Mouse (Mus musculus): ENCODE measurements at regions not wholly inside any gene's neighbourhood (a gene's known extent, or its start where the extent isn't known, plus 50 kb on each side); places are given as distances from the start of the nearest gene placed in this dataset.

GRCm38 (mm10) chr2:166370776-166371175 lies 215.3 kb upstream of the Sulf2 start:
- intact Hi-C loops (cut with DNase I) = no loop called here
- no peak for DNase-seq (ENCODE audit: low spot score)

GRCm38 (mm10) chr2:166361645-166362044 lies 206.2 kb upstream of the Sulf2 start:
- no peak for DNase-seq (ENCODE audit: low spot score)
- intact Hi-C loops (cut with DNase I) = no loop called here

DNA sequence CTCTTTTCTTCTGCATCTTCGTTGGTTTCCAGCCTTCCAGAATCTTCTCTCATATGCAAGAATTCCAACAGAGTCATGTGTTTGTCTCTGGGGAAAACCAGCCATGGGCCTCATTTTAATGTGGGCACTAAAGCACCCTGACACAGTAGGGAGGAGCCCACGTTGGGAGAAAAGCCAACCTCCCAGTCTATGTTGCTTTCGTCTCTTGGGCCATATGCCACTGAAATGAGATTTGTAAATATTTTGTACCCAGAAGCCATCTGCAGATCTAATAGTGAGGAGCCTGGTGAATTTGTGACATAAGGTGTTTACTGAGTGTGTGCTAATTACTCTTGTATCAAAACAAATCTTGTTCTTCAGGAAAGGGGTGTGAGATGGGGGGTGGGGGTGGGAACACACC lies 205.3 kb upstream of the Sulf2 start:
- intact Hi-C loops (cut with DNase I) = no loop called here
- no peak for DNase-seq (ENCODE audit: low spot score)

GRCm38 (mm10) chr2:166359995-166360394 lies 204.5 kb upstream of the Sulf2 start:
- DNase-seq (ENCODE audit: low spot score) = no peak
- intact Hi-C loops (cut with DNase I) = no loop called here

DNA sequence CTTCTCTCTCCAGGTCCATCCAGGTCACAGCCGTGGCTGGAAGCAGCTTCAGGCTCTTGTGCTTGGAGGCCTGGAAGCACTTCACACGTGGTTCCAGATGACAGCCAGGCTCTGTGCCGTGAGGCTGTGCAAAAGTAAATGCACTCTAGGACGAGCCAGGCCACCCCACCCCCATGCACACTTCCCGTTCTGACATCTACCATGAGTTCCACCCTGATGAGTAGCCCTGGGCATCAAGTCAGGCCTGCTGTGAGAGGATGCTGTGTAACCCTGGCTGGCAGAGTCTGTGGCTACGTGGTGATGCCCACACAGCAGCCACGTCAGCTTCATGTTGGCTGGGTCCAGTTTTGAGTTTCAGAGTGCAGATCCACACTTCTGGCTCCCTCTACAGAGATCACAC lies 202.4 kb upstream of the Sulf2 start:
- intact Hi-C loops (cut with DNase I) = no loop called here
- DNase-seq (ENCODE audit: low spot score) = peak; percentile 56

DNA sequence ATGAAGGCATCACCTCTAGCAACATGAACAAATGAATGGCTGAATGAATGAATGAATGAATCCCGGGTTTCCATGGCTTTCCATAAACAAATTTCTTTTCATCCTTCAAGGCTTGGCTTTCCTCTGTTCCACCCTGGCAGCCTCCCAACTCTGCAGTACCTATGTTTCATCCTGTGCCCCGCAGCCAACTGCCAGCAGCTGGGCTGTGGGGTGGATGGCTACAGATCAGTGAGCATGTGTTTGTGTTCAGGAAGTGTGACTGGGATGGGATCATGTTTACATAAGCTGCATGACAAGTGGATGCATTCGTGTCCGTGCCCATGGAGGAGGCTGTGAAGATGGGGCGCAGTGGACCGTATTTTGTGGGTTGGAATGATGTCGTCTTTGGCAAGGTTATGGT lies 200.5 kb upstream of the Sulf2 start:
- intact Hi-C loops (cut with DNase I) = no loop called here
- no peak for DNase-seq (ENCODE audit: low spot score)

GRCm38 (mm10) chr2:166355446-166355845 lies 200.0 kb upstream of the Sulf2 start:
- DNase-seq (ENCODE audit: low spot score) = no peak
- intact Hi-C loops (cut with DNase I) = no loop called here

- intact Hi-C loops (cut with DNase I) = no loop called here
- DNase-seq (ENCODE audit: low spot score) = no peak
These were observed 198.9 kb upstream of the Sulf2 start for GRCm38 (mm10) chr2:166354391-166354790.

- intact Hi-C loops (cut with DNase I) = no loop called here
These were observed 198.1 kb upstream of the Sulf2 start for GRCm38 (mm10) chr2:166353447-166354111.

GRCm38 (mm10) chr2:166351984-166352383 lies 196.5 kb upstream of the Sulf2 start:
- intact Hi-C loops (cut with DNase I) = no loop called here
- no peak for DNase-seq (ENCODE audit: low spot score)

More at GRCm38 (mm10) chr2:166353447-166354111, 198.1 kb upstream of the Sulf2 start:
- DNase-seq (ENCODE audit: low spot score) = peak; percentile 35

DNA sequence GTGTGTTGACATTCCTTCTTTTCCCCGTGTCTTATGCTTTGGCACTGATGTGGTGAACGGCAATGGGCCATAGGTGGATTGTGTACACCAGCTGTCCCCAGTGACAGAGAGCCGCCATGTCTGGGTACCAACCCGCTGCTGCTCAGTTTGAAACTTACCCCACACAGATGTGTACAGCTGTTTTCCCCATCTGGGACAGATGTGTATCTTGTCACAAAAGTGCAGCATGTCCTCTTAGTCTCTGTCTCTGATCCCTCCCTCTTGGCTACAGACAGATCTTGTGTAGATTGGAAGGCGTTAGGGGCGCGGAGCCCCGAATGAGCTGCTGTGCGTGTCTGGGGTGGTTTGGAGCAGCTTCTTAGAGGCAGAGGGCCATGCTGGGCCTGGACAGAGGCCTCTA lies 196.1 kb upstream of the Sulf2 start:
- intact Hi-C loops (cut with DNase I) = no loop called here
- no peak for DNase-seq (ENCODE audit: low spot score)

DNA sequence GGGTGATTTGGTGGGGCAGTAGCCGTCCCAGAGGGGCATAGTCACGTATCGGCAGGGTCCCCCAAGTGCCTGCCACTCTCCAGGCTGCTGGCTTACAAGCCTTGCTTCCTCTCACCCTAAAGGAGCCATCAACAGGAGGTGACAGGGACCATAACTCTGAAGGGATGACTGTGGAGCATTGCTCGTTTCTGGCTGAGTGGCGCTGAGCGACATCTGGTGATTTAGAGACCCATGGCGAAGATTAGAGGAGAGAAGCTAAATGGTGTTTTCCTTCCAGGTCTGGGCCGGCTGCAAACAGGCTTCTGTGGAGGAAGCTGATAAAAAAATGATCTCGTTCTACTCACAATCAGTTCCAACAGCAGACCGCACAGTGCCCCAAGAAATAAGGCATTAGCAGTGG lies 193.2 kb upstream of the Sulf2 start:
- DNase-seq (ENCODE audit: low spot score) = no peak
- intact Hi-C loops (cut with DNase I) = no loop called here

GRCm38 (mm10) chr2:166346421-166347182 lies 191.1 kb upstream of the Sulf2 start:
- no peak for DNase-seq (ENCODE audit: low spot score)
- intact Hi-C loops (cut with DNase I) = no loop called here

DNA sequence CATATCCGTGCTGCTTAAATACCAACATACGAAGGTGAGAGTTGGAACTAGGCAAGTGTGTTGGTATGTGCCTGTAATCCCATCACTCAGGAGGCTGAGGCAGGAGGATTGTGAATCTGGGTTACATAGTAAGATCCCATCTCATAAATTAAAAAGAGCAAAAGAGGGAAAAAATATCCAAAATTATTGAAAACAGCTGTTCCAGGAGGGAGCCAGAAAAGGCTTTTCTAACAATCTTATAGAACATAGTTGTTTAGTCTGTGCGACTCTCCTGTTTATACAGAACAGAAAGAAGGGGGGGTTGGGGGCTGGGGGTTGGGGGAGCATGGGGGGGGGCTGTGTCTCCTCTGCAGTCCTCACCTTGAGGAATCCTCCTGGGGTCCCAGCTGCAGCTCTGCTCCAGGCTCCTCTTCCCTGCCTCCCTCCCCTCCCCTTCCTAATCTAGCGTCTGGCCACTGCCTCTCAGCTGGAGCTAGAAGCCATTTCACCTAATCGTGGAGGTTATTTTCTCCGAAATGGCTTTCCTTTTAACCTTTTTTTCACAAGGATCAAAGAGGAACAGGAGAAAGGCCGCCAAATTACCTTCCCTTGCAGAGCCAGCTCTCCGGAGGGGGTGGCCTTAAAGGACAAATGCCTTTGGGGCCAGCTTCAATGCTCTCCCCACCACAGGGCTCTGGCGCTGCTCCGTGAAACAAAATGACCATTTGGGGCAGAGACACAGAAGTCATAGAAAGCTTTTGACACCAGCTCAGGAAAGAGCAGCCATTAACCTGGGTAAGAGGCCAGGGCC lies 188.3 kb upstream of the Sulf2 start:
- intact Hi-C loops (cut with DNase I) = no loop called here
- no peak for DNase-seq (ENCODE audit: low spot score)

DNA sequence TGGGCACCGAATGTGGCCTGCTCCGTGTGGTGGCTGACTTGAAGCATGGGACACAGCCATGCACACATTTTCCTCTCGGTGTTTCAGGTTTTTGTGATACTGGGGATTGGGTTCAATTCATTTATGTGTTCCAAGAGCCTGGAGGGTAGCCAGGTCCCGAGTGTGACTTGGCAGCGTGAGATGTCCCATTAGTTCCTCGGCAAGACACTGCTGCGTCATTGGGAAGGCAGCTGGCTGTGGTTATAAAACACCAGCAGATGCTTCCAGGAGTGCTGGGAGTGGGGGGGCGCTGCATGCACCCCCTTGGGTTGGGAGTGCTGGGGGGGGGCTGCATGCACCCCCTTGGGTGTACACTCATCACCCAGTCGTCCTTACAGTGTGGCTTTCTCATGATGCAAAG lies 186.9 kb upstream of the Sulf2 start:
- intact Hi-C loops (cut with DNase I) = no loop called here
- peak; percentile 51 for DNase-seq (ENCODE audit: low spot score)

DNA sequence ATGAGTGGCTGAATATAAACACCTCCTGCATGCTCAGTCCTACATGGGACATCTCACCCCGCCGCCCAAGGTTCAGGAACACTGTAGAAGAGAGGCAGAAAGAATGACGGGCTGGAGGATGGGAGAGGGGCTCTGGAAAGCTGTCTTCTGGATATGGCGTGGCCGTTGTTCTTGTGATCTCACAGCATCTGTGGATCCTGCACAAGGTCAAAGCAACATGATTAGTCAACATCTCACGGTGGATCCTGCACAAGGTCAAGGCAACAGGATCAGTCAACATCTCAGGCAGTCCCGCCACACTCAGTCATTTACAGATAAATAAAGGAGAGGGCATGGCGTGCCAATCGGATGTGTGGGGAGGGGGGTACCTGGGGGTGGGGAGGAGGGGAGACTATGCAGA lies 184.7 kb upstream of the Sulf2 start:
- no peak for DNase-seq (ENCODE audit: low spot score)
- intact Hi-C loops (cut with DNase I) = no loop called here

GRCm38 (mm10) chr2:166339427-166339826 lies 184.0 kb upstream of the Sulf2 start:
- DNase-seq (ENCODE audit: low spot score) = no peak
- intact Hi-C loops (cut with DNase I) = loop anchor here (5.0 kb wide), 1 partner anchor 182 kb away; the partner anchor contains the start of gene Sulf2

- intact Hi-C loops (cut with DNase I) = loop anchor here (5.0 kb wide), 1 partner anchor 181 kb away; the partner anchor contains the start of gene Sulf2
- no peak for DNase-seq (ENCODE audit: low spot score)
These were observed 183.1 kb upstream of the Sulf2 start for GRCm38 (mm10) chr2:166338396-166339085.

DNA sequence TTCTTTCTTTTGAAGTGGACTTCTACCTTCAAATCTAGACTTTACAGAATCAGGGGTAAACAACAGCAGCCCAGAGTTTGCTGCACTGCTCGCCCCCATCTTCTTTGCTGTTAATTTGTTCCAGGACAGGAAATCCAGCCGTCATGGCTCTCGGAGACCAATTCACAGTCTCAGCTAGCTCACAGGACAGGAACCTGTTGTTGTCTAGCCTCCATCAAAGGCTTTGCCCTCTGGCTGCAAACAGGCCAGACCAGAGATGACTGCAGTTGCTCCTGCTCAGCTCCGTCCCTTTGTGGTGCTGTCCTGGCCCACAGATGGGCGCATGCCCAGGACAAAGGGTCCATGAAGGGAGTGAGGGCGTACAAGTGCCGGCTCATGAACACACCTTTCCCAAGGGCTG lies 182.2 kb upstream of the Sulf2 start:
- intact Hi-C loops (cut with DNase I) = loop anchor here (5.0 kb wide), 1 partner anchor 180 kb away; the partner anchor contains the start of gene Sulf2
- DNase-seq (ENCODE audit: low spot score) = no peak

- intact Hi-C loops (cut with DNase I) = loop anchor here (5.0 kb wide), 1 partner anchor 178 kb away; the partner anchor contains the start of gene Sulf2
These were observed 180.2 kb upstream of the Sulf2 start for GRCm38 (mm10) chr2:166335702-166336101.

More at GRCm38 (mm10) chr2:166335702-166336101, 180.2 kb upstream of the Sulf2 start:
- peak; percentile 59 for DNase-seq (ENCODE audit: low spot score)

All from heart, postnatal 25 days (tissue).